Mouse (Mus musculus) heart, adult 2 months (tissue): ENCODE measurements around the gene Vmn2r89. TPM values are rescaled to one million over a fixed set of nuclear protein-coding genes. Genes with fewer than 3 reads are reported as not detected.
"Not testable (repeated sequence)": the region's sequence is repeated elsewhere in the genome, so short reads cannot be mapped to it uniquely, and the experiment has no call there.

Experiments
- DNase-seq, 2 experiments: peaks; one replicate each; pipeline ENCODE4 v3.0.0; 2021
- H3K27ac ChIP-seq: fragments of 200-600 bp; 2 replicates; pipeline ENCODE4 v1.8.1; 2022
- H3K27me3 ChIP-seq: fragments of 200-500 bp; 2 replicates; pipeline ENCODE4 v1.6.1; 2012; ENCODE audit warnings: mild to moderate bottlenecking, low read length, inconsistent platforms, mixed read lengths; ENCODE audit not compliant: control insufficient read depth, insufficient read depth
- H3K36me3 ChIP-seq: fragments of 200-500 bp; 2 replicates; pipeline ENCODE4 v1.6.1; 2012; ENCODE audit warnings: low read length, inconsistent platforms; ENCODE audit not compliant: control insufficient read depth, insufficient read depth
- H3K4me1 ChIP-seq: fragments of 200-500 bp; 2 replicates; pipeline ENCODE4 v1.6.1; 2011; ENCODE audit warnings: low read length; ENCODE audit not compliant: control insufficient read depth, insufficient read depth
- H3K4me3 ChIP-seq: fragments of 200-600 bp; 2 replicates; pipeline ENCODE4 v1.8.1; 2022
- H3K79me2 ChIP-seq: fragments of 200-500 bp; replicated peaks from 2 replicates; pipeline ENCODE4 v1.6.1; 2012; ENCODE audit warnings: mild to moderate bottlenecking, inconsistent platforms, low read length, moderate library complexity, mixed read lengths; ENCODE audit not compliant: control insufficient read depth, insufficient read depth
- H3K9ac ChIP-seq: fragments of 200-500 bp; 2 replicates; pipeline ENCODE4 v1.6.1; 2012; ENCODE audit warnings: low read depth, mild to moderate bottlenecking, control low read depth, inconsistent platforms, low read length, mixed read lengths
- CTCF ChIP-seq: fragments of 200-600 bp; IDR thresholded peaks from 2 replicates; pipeline ENCODE4 v1.8.1; 2022; ENCODE audit warnings: antibody characterized with exemption, mild to moderate bottlenecking, moderate library complexity
- EP300 ChIP-seq: fragments of 200-500 bp; IDR thresholded peaks from 2 replicates; pipeline ENCODE4 v1.6.1; 2011; ENCODE audit warnings: low read depth, low read length, control low read depth; ENCODE audit not compliant: insufficient read depth
- POLR2A ChIP-seq: fragments of 200-500 bp; IDR thresholded peaks from 2 replicates; pipeline ENCODE4 v1.6.1; 2011; ENCODE audit warnings: mild to moderate bottlenecking, low read depth, low read length, control low read depth; ENCODE audit not compliant: insufficient read depth
- WGBS: fragments of 180-500 bp; shearing (Covaris S2); methylation state at CpG from one replicate; pipeline ENCODE4 v1.1.7; 2018; 5-methylcytosine and 5-hydroxymethylcytosine counted together
- intact Hi-C: fragments of 180-260 bp; cut with DNase I; formaldehyde crosslinking; loops from one replicate; pipeline ENCODE4 v1.15.1; 2025
- polyA plus RNA-seq: library from polyadenylated mRNA; depleted of rRNA; stranded (reverse); fragments of >200 nt; gene quantifications from 2 replicates; pipeline ENCODE4 v1.2.3, GENCODE M21; 2012
- total RNA-seq, 2 experiments: library from RNA; stranded (reverse); gene quantifications; 2 replicates each; pipeline ENCODE4 v1.2.3; 2021

Gene Vmn2r89
- total and polyA plus RNA-seq, 3 experiments, result not detected

DNA sequence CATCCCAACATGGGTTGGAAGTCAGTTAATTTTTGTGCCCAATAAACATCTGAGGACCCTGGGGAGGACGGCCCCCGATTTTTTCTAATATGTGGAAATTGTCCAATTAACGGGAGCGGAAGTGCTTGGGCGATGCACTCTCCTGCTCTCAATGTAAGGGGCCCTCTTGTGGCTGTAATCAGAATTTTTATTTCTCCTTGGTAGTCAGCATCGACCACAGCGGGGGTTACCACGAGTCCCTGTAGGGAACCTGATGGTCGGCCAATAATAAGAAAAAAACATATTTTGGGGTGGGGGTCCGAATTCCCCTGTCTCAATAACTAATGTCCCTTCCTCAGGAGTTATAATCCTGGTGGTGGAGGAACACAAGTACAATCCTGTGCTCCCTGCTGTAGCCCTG, 28.6 kb downstream of the Vmn2r89 start:
- intact Hi-C loops, result loop anchor here (5.0 kb wide), 1 partner anchor 378 kb away; no protein-coding TSS in a partner anchor
- H3K36me3 ChIP-seq, DNase-seq, H3K4me3 ChIP-seq, H3K9ac ChIP-seq, H3K27ac ChIP-seq, H3K27me3 ChIP-seq, H3K4me1 ChIP-seq, H3K79me2 ChIP-seq: not testable (repeated sequence)
- TF ChIP-seq CTCF, result peak; percentile 40
- WGBS, result 83% methylated on average over 10 of the region's 10 CpGs

DNA sequence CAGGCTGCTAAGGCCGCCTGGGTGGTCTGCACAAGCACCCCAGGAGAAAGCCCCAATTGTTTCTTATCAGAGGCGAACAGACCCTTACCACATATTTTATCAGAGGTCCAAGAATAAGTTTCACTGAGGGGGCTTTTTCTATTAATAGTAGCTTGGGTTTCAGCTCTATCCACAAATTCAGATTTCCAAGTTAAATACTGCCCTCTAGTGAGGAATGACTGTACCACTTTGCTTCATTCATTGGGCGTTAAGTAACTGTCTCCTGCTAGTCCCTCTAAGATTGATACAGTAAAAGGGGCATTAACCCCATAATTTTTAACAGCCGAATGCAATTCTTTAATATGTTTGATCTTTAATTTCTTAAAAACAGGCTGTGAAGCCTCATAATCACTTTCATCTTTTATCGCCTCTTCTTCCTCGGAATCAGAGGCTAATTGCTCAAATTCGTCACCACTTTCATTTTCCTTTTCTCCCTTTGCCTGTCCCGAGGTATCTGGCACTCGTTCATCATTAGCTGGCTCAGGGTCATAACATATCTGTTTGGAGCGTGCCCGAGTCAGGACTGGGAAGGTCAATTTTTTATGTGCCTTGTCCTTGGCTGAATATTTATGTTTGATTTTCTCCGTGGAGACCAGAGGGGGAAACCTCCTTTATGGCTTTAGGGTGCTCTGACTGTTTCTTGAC, 29.8 kb downstream of the Vmn2r89 start:
- H3K9ac ChIP-seq, H3K79me2 ChIP-seq, DNase-seq, H3K27ac ChIP-seq, H3K4me1 ChIP-seq, H3K27me3 ChIP-seq, H3K36me3 ChIP-seq: not testable (repeated sequence)
- TF ChIP-seq CTCF, result peak; percentile 59
- H3K4me3 ChIP-seq, result peak overlapping the region; percentile 42
- 68% methylated on average over 12 of the region's 12 CpGs for WGBS
- intact Hi-C loops, result loop anchor here (5.0 kb wide), 1 partner anchor 379 kb away; no protein-coding TSS in a partner anchor

DNA sequence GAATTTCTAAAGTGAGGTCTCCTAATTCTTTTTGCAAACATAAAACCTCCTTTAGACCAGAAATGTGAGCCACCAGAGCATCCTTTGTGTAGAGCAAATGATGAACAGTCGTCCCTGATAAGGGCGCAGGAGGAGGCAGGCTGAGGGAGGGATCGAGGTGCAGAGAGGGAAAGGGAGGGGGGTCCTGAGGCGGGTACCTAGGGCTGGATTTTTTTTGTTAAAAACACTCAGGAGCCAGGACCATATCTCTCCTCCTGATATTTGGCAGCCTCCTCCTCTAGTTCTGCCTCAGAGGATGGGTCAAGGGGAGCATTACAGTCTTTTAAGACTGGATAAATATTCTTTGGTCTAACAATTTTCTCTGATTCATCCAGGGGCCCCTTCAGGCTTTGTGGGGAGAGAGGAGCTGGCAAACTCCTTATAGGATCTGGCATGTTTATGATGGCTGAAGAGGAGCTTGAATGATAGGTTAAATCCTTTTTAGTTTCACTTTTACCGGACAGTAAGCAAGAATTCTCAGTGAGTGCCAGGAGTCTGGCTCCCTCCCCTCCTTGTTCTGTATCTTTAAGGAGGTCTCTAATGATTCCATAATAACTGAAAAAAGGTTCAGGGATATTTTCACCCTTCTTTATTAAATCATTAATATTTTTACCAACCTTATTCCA, 30.5 kb downstream of the Vmn2r89 start:
- intact Hi-C loops, result loop anchor here (5.0 kb wide), 1 partner anchor 380 kb away; no protein-coding TSS in a partner anchor
- Histone ChIP-seq H3K27me3 (no peaks in the 10 kb centered on the region), H3K27ac (no peak overlapping the region), H3K79me2 (no peaks in the 10 kb centered on the region), H3K4me1 (no peaks in the 10 kb centered on the region), H3K9ac (no peak overlapping the region), H3K4me3 (peak overlapping the region; percentile 29), H3K36me3 (no peaks in the 10 kb centered on the region)
- TF ChIP-seq CTCF (no peak), POLR2A (no peak), EP300 (no peak)
- DNase-seq, result no peak
- WGBS, result 54% methylated on average over 5 of the region's 5 CpGs

DNA sequence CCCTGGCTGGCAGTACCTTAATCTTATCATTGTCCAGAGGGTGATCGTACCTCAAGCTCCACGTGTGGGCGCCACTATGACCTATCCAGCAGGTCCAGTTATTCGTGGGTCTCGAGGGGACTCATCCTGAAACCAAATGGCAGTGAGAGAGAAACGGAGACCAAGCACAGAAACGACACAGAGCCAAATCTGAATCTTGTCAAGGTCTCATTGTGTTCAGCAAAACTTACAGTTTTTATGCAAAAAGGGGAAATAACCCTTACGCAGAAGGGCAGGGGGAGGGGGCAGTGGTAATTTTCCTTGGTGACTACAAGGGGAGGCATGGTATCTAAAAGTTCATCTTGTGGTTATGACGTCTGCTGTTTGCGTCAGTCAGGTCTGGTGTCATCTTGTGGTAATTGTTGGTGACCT, 31.3 kb downstream of the Vmn2r89 start:
- intact Hi-C loops, result loop anchor here (5.0 kb wide), 1 partner anchor 381 kb away; no protein-coding TSS in a partner anchor

DNA sequence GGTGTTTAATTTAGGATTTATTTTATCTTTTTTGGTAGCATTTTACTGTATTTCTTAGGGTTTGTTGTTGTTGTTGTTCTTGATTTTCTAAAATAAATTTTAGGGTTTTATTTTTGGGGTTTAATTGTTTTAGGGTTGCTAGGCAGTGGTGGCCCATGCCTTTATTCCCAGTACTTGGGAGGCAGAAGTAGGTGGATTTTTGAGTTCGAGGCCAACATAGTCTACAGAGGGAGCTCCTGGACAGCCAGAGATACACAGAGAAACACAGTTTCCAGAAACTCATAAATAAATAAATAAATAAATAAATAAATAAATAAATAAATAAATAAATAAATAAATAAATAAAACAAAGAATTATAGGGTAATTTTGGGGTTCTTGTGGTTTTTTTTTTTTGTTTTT, 32.0 kb downstream of the Vmn2r89 start:
- H3K27me3 ChIP-seq, result no peaks in the 10 kb centered on the region
- H3K4me3 ChIP-seq, result no peak overlapping the region
- no peak for DNase-seq
- H3K79me2 ChIP-seq, result no peaks in the 10 kb centered on the region
- no peak overlapping the region for H3K27ac ChIP-seq
- TF ChIP-seq CTCF, result no peak
- TF ChIP-seq POLR2A, result no peak
- no peak for TF ChIP-seq EP300
- H3K36me3 ChIP-seq, result no peaks in the 10 kb centered on the region
- H3K9ac ChIP-seq, result no peak overlapping the region
- 92% methylated on average over 1 of the region's 1 CpGs for WGBS
- intact Hi-C loops, result loop anchor here (5.0 kb wide), 1 partner anchor 381 kb away; no protein-coding TSS in a partner anchor
- H3K4me1 ChIP-seq, result no peaks in the 10 kb centered on the region

More for the DNA sequence above, 31.3 kb downstream of the Vmn2r89 start:
- not testable (repeated sequence) for H3K4me1 ChIP-seq, H3K4me3 ChIP-seq, H3K27ac ChIP-seq, H3K9ac ChIP-seq, H3K79me2 ChIP-seq, H3K27me3 ChIP-seq, DNase-seq, H3K36me3 ChIP-seq
- WGBS, result 70% methylated on average over 10 of the region's 10 CpGs

DNA sequence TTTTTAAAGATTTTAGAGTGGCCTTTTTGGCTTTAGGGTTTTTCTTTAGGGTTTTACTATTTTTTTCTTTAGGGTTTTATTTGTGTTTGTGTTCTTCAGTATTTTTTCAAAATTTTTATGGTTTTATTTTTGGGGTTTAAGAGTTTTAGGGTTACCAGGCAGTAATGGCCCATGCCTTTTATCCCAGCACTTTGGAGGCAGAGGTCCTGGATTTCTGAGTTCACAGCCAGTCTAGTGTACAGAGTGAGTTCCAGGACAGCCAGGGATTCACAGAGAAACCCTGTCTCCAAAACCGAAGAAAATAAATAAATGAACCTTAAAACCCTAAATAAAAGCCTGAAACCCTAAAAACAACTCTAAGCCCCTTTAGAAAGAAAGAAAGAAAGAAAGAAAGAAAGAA, 34.5 kb downstream of the Vmn2r89 start:
- Histone ChIP-seq H3K36me3 (no peaks in the 10 kb centered on the region), H3K79me2 (no peaks in the 10 kb centered on the region), H3K4me1 (no peaks in the 10 kb centered on the region), H3K9ac (no peak overlapping the region), H3K27me3 (no peaks in the 10 kb centered on the region), H3K4me3 (no peak overlapping the region), H3K27ac (no peak overlapping the region)
- no peak for DNase-seq
- intact Hi-C loops, result no loop called here
- WGBS, result 76% methylated on average over 1 of the region's 1 CpGs
- TF ChIP-seq POLR2A (no peak), EP300 (no peak), CTCF (no peak)
